Mouse (Mus musculus): ENCODE measurements around the gene Cntnap2. TPM values are rescaled to one million over a fixed set of nuclear protein-coding genes. Genes with fewer than 3 reads are reported as not detected.
"Not testable (repeated sequence)": the region's sequence is repeated elsewhere in the genome, so short reads cannot be mapped to it uniquely, and the experiment has no call there.

Gene Cntnap2
- polyA plus RNA-seq, 2 experiments from 2014 or later, result 0.07 TPM; not detected in 1

DNA sequence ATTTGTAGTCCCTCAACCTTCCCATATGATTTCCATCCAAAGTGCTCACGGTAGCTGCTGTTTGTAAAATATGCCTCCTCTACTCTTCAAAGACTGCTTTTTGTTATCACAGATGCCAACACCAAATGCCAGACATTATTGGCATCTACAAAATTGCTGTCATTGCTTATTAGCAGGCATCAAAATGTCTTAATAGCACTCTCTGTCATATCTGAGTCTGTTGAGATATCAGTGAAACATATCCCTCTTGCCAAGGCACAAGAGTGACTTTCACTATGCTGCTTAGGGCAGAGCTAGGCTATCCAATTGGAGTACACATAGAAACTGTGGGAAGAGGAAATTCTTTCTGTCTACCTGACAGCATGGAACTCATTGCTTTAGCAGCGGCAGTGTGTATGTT lies 1301.9 kb downstream of the Cntnap2 start:
- no peak for ATAC-seq

DNA sequence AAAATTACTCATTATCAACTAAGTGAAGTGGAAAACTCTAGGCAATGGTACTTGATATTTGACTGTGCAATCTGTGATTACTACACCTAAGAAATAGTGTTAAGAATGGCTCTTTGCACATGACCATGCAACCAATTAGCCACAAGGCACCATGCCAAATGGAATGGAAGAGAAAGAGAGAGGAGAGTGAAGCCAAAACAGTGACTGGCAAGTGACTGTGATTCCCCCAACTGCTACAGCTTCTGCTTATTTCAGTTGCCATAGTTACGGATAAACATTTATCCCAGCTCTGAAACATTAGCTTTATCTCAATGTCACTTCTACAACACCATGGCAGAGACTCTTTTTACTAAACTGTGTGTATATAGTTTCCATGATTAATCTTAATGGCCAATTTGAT lies 1303.0 kb downstream of the Cntnap2 start:
- no peak for ATAC-seq

DNA sequence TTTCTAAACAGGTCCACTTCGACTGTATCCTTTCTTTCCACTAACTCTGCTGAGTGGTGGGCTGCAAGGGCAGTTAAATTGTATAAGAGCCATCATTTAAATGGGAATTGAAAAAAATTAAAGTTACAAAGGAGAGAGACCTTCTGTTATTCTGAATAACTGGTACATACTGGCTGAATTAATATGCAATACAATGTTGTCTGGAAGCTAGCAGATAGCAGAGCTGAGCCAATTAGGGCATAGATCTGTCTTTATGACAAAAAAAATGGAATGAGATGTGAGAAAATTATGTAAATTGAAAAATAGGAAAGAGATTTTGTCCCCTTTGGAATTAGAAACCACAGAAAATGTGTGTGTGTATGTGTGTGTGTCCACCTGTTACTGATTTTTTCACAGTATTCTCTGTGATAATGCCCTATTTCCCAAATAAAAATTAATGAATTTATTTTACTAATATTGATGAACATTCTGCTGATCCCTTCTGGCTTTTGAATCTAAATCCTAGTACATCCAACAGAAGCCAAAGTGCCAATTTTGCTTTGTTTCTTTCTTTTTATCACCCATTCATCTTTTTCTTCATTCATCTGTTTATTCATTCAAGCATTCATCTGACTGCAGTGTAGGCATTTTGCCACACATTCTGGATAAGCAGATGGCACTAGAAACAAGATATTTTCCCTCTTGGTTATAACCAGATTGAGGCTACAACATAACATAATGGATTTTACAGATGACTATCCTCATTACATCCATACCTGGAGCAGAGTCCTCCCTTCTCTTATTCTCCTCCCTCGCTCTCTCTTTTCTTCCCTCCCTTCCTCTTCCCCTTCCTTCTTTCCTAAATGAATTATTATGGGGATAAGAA lies 1339.8 kb downstream of the Cntnap2 start:
- no peak for ATAC-seq

DNA sequence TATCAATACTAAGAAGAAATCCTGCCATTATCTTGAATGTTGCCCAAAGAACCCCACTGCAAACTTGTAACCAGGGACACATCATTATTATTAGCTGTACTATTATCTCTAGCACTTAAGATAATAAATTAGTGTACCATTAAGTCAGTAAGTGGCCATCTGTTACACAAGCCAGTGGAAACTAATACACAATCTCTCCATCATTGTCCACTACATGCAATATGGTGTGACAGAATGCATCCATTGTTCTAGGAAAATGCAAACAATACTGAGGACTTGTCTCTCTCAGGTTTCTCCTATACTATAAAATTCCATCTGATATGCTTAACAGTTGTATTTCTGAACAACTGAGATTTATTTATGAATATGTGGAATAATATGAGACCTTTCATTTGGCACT lies 1355.0 kb downstream of the Cntnap2 start:
- no peak for ATAC-seq

DNA sequence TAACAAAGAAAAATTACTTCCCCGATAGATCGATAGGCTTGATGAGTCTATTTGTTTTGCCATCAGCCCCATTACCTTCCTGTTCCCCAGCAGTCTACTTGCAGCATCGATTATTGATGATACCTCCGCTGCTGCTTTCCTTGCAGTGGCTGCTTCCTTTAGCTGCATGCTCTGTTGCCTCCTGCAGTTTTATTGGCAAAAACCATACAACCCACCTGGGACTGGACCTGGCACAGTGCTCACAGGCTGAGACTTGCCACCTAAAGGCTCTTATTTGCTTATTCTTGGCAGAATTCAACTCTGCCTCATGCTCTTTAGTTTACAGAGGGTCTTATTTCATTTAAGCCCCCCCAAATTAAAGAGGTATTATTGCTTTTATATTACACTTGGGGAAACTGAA lies 1355.4 kb downstream of the Cntnap2 start:
- ATAC-seq, result no peak

DNA sequence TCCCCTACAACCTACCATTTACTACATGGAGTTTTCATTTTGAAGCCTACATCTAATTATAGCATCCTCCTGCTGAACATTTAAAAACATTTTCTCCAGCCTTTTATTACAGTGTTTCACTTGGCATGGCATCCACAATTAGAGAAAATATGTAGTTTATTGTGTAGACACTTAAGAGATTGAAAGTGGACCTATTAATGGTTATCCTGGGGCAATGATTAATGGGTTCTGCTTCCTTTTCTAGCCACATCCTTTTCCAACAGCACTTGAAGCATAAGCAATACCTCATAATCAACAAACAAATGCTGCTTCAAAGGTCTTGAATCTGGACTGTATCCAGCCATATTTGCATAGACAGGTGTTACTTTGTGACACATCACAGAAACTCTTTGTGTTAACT lies 1360.7 kb downstream of the Cntnap2 start:
- no peak for ATAC-seq

DNA sequence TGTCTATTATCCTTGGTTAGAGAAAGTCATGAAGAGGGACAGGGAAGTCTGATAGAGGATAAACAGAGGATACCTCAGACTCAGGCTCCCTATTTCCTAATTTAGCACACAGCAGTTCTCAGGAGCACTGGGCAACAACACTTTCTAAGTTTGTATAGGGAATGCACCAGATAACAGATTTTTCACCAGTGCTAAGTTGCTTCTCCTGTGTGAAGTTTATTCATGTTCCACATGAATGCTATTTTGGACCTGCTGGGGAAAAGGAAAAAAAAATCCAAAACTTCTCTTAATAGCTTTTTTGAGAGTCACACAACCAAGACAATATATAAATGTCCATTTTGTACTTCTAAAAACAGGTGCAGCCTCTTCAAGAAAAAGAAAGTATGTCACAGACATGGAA lies 1361.2 kb downstream of the Cntnap2 start:
- ATAC-seq, result no peak

DNA sequence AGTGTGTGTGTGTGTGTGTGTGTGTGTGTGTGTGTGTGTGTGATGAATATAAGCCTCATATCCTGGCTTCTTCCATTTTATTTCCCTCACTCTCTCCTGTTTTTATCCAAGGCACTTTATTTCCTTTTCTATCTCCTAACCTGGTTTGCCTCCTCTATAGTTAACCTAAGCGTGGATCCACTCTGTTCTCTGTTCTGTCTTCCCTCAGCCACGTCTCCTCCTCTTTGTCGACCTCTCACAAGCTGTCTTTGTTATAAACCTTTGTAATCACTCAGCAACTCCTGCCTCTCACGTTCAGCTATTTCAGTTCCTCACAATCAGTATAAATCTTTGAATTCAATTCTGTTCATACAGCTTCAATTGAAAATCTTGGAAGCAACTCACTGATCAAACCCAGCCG lies 1369.1 kb downstream of the Cntnap2 start:
- no peak for ATAC-seq

DNA sequence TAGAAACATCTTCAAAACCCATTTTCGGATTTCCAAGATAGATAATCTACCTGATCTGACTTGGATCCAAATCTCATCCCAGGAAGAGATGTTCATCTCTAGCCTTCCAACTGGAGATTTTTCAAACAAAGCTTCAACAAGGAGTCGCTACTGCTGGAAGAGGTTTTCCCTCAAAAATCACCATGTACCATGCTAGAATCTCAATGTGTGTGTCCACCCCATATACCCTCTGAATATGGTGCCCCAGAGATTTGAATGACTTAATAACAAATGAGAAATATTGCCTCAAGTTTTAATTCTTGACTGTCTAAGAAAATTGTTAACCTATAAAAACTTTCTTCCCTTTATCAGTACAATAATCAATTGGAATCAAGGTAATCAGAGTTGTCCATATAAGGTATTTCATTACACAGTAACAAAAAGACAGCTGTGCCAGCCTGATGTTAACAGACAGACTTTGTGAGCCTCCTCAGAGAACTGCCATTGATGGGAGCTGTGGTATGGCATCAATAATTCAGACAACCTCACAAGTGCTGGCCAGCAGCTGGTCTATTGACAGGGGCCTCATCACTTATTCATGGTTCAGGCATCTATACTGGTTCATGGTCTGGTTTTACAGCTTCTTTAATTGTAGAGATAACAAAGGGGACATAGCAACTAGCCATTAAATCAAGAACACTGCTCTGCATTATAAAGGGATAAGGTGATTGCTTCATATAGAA lies 1391.9 kb downstream of the Cntnap2 start:
- no peak for ATAC-seq

DNA sequence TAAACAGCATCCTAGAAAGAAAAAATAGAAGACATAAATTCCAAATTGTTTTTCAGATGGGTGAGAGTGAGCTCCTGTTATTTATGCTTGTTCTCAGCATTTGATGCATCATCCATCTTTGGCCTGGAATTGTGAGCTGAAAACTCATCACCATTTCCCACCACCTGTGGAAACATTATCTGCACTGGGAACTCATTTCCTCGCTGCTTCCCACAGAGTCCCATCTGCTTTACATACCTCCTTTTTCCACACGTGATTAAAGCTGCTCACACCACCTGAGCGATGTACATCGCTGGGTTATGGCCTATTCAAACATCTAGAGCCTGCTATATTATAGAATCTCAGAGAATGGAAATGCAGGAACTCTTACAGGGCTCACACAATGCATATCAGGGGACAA lies 1413.5 kb downstream of the Cntnap2 start:
- no peak for ATAC-seq

DNA sequence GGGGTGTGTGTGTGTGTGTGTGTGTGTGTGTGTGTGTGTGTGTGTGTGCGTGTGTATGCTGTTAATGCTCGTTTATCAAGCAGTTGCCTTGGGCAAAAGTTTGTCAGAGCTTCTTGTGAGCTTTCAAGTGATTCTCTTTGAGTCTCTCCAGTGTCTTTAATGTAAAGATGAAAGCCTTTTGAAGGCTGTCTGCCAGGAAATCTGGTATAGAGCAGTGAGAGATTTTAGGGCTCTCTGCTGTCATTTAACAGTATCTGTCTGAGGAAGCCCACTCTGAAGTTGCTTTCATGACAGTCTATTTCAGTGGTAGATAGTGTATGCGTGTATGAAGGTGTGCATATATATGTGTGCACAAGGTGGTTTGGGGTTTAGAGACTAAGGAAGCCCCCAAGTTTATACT lies 1425.2 kb downstream of the Cntnap2 start:
- no peak for ATAC-seq

DNA sequence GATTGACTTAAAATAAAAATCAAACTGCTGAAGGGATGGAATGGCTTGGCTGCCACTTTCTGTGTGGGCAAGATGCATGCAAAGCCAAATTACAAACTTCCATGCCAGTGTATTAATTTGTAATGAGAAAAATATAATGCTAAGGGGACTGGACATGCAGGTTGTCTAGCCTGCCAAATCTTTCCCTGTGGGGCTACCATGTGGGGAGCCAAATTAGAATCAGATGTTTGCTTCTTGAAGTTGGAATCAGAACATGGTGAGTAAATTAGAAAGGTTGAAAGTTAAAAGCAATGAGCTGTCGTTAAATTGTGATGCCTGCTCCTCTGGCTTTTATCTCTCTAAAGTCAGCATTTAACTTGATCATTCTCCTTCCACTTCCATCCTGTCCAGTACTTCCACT lies 1443.6 kb downstream of the Cntnap2 start:
- ATAC-seq, result no peak

DNA sequence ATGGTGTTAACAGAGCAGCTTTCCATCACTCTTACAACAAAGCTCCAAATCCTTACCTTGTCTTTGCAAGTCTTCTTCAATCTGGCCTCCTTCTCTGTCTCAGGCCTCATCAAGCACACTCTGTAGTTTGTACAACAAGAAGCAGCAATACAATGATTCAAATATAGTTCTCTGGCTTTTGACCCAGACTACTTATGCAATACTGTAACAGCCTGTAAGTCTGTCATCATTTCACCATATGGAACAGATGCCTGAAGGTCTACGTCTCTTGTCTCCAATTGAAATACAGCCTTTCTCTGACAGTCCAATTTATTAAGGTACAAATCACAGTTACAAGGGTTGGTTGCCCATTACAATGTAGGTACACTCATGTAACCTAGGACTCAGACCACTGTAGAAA lies 1453.7 kb downstream of the Cntnap2 start:
- no peak for ATAC-seq

DNA sequence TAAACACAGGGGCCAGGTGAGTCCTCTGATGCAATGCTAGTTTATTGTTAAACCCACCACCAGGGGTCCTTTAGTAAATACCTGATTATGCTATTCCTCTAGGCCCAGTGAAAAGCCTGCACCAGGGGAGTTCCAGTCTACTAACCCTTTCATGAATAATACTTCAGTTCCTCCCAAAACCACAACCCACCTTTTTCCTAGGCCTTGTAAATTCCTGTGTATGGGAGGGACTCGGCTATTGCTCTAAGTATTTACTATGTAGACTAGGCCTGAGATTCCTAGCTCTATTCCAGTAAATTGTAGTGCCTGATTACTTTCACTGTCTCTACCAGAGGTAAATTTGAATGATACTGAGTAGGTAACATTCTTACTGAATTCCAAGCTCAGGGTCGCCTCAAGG lies 1478.4 kb downstream of the Cntnap2 start:
- ATAC-seq, result not testable (repeated sequence)

DNA sequence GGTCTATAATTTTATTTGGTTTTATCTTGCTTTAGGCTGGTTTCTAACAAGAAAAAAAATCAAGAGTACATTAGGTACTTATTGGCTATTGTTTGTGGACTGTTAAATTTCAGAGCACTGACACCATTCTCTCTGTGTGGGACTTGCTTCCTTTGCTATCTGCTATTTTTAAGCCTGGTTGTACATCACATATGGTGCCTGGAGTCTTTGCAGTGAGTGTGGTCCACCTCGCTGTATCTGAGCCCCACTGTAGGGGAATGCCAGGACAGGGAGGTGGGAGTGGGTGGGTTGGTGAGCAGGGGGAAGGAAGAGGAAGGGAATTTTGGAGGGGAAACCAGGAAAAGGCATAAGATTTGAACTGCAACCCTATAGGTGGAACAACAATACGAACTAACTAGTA lies 1504.3 kb downstream of the Cntnap2 start:
- ATAC-seq, result no peak

DNA sequence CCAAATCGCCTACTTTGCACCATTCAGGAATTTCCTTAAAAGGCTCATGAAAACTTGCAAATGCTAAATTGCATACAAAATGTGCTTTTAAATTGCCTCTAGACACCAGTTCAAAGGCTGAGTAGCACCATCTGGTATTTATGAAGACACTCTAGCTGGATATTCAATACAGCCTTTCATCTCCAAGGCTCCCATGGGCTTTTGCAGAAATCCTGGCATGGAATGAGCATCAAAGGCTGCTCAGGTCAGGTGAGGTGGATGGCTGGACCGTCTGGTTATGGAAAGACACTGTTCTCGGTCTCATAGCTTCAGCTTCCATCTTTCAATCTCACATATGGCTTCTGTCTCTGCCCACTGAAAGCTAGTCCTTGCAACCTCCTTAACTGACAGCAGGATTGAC lies 1515.9 kb downstream of the Cntnap2 start:
- ATAC-seq, result no peak

DNA sequence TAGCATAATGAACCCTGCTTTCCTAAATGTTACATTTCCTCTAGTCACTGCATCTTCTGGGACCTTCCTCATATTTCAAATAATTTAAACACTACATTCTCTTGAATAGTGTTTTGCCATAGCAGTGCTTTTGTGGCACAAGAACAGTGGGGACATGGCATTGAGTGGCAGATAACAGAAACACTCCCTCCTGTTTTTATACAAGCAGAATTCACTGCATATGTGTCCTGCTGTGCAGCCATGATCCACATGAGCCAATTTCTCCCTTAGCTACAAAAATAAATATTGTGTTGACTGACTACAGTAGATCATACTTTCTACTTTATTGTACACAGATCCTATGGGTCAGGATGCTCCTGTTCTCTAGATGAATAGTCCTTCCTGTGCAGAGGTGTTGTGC lies 1553.2 kb downstream of the Cntnap2 start:
- ATAC-seq, result no peak

DNA sequence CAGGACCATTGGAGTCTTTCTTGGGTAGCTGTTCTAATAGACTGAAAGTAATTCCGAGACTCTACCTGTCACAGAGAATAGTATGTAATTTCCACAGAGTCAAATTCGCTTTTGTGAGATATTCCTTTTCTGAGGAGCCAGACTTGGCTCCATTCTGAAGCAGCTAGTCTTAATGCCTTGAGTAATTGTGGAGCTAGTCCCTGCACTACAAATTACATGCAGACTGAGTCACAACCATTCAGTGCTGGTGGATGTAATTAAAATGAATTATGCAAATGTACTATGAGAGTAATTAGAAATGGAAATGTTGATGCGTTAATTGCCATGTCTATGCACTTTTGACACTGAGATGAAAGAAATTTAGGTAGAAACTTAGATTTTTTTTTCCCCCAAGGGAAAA lies 1553.7 kb downstream of the Cntnap2 start:
- ATAC-seq, result no peak

DNA sequence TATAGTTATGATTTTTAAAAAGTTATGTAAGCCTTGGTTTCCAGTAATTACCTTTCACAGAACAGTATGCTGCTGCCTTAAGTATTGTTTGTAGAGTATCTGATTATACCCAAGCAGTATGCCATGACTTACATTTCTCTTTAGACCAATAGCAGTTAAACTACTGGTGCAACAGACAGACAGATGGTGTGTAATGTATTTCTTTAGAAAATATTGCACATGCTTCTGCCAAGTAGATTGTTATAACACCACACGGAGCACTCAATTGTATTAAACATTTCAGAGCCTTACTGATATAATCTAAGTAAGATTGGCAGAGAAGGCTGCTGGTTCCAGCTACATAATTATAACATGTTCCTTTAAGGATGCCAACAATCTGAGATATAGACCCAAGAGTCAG lies 1609.9 kb downstream of the Cntnap2 start:
- ATAC-seq, result no peak

DNA sequence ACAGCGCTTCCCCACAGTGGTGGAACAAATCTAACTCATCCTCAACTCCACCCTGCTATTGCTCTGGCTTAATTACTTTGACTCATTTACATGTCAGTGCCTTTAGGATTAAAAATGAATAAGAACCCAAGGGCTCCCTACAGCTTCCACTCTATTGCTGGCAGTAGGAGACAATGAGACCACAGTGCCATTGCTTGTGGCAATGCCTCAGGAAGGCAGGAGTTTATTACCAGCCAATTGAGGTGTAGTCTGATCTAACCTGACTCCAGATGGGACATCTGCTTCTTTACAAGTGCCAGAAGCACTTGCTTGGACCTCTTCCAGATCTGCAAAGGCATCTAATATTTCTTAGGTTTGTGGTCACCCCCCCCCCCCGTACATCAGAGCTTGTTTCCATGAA lies 1615.9 kb downstream of the Cntnap2 start:
- no peak for ATAC-seq

DNA sequence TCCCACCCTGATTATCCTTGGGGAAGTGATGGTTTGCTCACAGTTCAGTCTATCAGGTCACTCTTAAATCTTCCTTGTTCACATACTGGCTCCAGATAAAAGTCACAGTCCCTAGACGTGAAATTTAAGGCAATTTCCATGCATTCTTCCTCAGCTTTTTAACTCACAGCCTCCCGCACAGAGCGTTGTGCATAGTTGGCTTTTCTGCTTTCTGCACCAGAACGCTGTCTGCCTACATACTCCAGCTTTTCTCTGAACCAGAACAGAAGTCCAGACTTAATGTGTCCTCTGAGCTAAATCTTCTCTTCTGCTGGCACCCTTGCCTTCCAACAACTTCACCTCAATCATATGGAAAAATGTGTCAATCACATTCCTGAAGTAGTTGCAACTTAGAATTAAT lies 1616.5 kb downstream of the Cntnap2 start:
- ATAC-seq, result no peak

DNA sequence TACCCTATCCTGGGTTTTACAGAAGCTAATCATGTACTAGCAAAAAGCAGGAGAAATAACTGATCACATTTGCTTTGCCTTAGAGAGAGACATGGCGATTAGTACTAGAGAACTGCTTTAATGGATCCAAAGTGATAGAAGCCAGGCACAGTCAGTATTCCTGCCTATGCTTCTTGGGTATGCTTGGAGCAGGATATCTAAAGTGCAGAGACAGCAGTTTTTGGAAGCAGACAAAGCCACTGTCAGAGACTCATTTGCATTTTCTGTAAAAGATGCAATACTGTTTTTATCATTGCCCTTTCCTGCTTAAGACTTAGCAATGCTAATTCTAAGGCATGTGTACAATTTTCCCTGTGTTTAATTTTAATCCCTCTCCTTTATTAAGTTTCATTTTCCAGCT lies 1637.0 kb downstream of the Cntnap2 start:
- no peak for ATAC-seq

DNA sequence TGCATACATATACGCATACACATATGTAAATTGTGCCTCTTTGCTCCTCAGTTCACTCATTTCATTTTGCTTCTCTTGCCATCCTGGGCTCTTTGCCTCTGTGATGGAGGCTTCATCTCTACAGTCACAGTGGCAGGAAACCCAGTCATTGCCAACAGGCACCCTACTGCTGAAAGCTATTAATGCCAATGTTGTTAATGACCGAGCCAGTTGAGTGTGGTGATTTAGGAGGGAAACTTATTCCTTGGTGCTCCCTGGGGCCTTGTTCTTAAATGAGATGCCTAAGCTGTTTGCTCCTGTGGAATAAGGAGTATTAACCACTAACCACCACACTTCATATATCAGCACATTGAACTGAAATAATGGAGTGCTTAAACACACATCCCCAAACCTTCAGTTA lies 1640.2 kb downstream of the Cntnap2 start:
- no peak for ATAC-seq
